Mouse (Mus musculus) embryo, embryonic 9.5 days (tissue): ENCODE measurements at regions not wholly inside any gene's neighbourhood (a gene's known extent, or its start where the extent isn't known, plus 50 kb on each side); places are given as distances from the start of the nearest gene placed in this dataset.
A peak's percentile ranks its signal among the peaks of the same experiment; 100 is the strongest.

Source experiments
- DNase-seq: peaks from one replicate; pipeline ENCODE4 v3.0.0-alpha.2; 2017; ENCODE audit errors: extremely low spot score

GRCm38 (mm10) chr7:70834787-70835461 lies 468.4 kb upstream of the Nr2f2 start:
- DNase-seq = no peak

- DNase-seq = no peak
Observed at GRCm38 (mm10) chr7:70828486-70829195, 462.1 kb upstream of the Nr2f2 start.

- no peak for DNase-seq
Observed at GRCm38 (mm10) chr7:70826074-70826473, 459.5 kb upstream of the Nr2f2 start.

- no peak for DNase-seq
Observed at GRCm38 (mm10) chr7:70823020-70823419, 456.5 kb upstream of the Nr2f2 start.

- no peak for DNase-seq
Observed at GRCm38 (mm10) chr7:70822310-70822821, 455.8 kb upstream of the Nr2f2 start.

- no peak for DNase-seq
Observed at GRCm38 (mm10) chr7:70821861-70822260, 455.3 kb upstream of the Nr2f2 start.

- no peak for DNase-seq
Observed at GRCm38 (mm10) chr7:70817347-70817913, 450.9 kb upstream of the Nr2f2 start.

GRCm38 (mm10) chr7:70814391-70814790 lies 447.9 kb upstream of the Nr2f2 start:
- no peak for DNase-seq

GRCm38 (mm10) chr7:70813101-70813500 lies 446.6 kb upstream of the Nr2f2 start:
- DNase-seq = peak; percentile 47

- no peak for DNase-seq
Observed at GRCm38 (mm10) chr7:70810411-70811090, 444.0 kb upstream of the Nr2f2 start.

GRCm38 (mm10) chr7:70804281-70804680 lies 437.7 kb upstream of the Nr2f2 start:
- DNase-seq = no peak

- DNase-seq = no peak
Observed at GRCm38 (mm10) chr7:70799976-70800375, 433.4 kb upstream of the Nr2f2 start.

GRCm38 (mm10) chr7:70799031-70799766 lies 432.7 kb upstream of the Nr2f2 start:
- DNase-seq = no peak

- peak; percentile 68 for DNase-seq
Observed at GRCm38 (mm10) chr7:70796038-70796760, 429.7 kb upstream of the Nr2f2 start.

- DNase-seq = peak; percentile 67
Observed at GRCm38 (mm10) chr7:70788902-70789796, 422.6 kb upstream of the Nr2f2 start.

GRCm38 (mm10) chr7:70787966-70788365 lies 421.4 kb upstream of the Nr2f2 start:
- no peak for DNase-seq

- no peak for DNase-seq
Observed at GRCm38 (mm10) chr7:70780742-70781332, 414.3 kb upstream of the Nr2f2 start.

GRCm38 (mm10) chr7:70777763-70778162 lies 411.2 kb upstream of the Nr2f2 start:
- DNase-seq = no peak

- no peak for DNase-seq
Observed at GRCm38 (mm10) chr7:70769655-70770054, 403.1 kb upstream of the Nr2f2 start.
